Mouse (Mus musculus): ENCODE results near the gene Sstr5. TPM values are rescaled to one million over a fixed set of nuclear protein-coding genes. Genes with fewer than 3 reads are reported as not detected.

Sstr5 gene
- polyA plus RNA-seq, 1 experiment from 2014 or later, result 0.77 TPM

DNA sequence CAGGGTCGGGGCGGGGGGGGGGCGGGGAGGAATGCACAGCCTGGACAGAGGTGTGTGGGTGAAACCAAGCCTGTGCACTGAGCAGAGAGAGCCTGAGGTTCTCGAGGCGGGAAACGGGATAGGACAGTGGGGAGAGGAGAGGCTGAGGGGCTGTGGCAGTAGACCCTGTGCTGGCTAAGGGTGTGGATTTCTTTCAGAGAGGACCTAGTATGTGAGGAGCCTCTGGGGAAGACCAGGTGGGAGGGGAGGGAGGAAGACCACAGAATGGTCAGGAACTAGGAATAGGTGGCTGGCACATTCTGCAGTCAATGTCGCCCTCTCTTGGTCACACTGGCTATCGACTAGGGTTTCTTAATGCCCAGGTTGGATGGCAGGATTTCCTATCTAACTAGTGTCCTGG is 27.3 kb downstream of the Sstr5 start:
- Histone ChIP-seq H3K27ac (replicated peaks) (no peak overlapping the region), H3K36me3 (no peaks in the 10 kb centered on the region), H3K4me2 (no peak overlapping the region), H3K9me3 (no peaks in the 10 kb centered on the region), H3K4me3 (no peak overlapping the region), H3K9ac (0 out of 2 replicates have a peak overlapping the region, but pooled peaks have one; percentile 10), H3K27me3 (peaks cover 11% of the 10 kb centered on the region), H3K4me1 (replicated peaks) (peaks cover 13% of the 10 kb centered on the region)
- peak; percentile 46; the same call in 1 of the 2 replicates for ATAC-seq (ENCODE audit: low FRiP score, low read depth)
- WGBS, result 34% methylated on average over 8 of the region's 8 CpGs

DNA sequence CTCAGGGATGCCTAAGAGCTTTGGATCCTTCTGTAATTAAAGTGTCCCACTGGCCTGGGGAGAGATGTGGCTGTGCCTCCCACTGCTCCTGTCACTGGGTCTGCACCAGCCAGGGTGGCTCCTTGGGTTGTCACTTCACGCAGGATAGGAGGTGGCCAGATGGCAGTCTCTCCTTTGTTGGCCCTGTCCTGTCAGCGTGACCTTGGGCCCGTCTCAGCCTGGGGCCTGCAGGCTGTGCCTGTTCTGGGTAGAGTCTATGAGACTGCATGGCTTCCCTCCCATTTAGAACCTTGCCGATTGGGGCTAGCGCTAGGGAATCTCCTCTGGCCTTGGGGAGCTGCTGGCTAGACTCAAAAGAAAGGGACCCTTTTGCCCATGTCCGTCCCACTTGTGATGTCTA is 28.8 kb downstream of the Sstr5 start:
- WGBS, result 63% methylated on average over 6 of the region's 6 CpGs
- Histone ChIP-seq H3K9ac (no peak overlapping the region), H3K4me2 (no peak overlapping the region), H3K36me3 (no peaks in the 10 kb centered on the region), H3K27ac (replicated peaks) (no peak overlapping the region), H3K4me3 (no peak overlapping the region), H3K27me3 (peaks cover 8% of the 10 kb centered on the region), H3K9me3 (no peaks in the 10 kb centered on the region), H3K4me1 (replicated peaks) (peaks cover 8% of the 10 kb centered on the region)
- no peak for ATAC-seq (ENCODE audit: low FRiP score, low read depth)

DNA sequence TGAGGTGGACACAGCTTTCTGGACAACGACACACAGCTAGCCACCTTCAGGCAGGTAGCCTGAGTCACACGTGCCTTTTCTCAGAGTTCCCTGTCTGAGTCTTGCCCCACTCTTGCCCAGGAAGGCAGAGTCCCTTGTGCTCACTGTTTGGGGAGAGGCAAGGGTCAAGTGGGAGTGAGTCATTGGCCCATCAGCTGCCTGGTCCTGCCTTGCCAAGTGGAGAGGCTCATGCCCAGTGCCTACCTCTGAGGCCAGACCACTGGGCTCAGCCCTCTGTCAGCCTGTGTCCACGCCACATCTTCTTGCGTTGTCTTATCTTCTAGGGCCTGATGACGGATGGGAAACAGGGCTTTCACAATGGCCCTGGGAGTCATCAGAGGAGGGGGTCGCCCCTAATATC is 29.3 kb downstream of the Sstr5 start:
- H3K9me3 ChIP-seq, result no peaks in the 10 kb centered on the region
- H3K27ac ChIP-seq (replicated peaks), result no peak overlapping the region
- H3K4me3 ChIP-seq, result no peak overlapping the region
- no peaks in the 10 kb centered on the region for H3K36me3 ChIP-seq
- peaks cover 3% of the 10 kb centered on the region for H3K27me3 ChIP-seq
- WGBS, result 78% methylated on average over 6 of the region's 6 CpGs
- no peak for ATAC-seq (ENCODE audit: low FRiP score, low read depth)
- H3K4me1 ChIP-seq (replicated peaks), result peaks cover 10% of the 10 kb centered on the region
- H3K9ac ChIP-seq, result no peak overlapping the region
- H3K4me2 ChIP-seq, result no peak overlapping the region

DNA sequence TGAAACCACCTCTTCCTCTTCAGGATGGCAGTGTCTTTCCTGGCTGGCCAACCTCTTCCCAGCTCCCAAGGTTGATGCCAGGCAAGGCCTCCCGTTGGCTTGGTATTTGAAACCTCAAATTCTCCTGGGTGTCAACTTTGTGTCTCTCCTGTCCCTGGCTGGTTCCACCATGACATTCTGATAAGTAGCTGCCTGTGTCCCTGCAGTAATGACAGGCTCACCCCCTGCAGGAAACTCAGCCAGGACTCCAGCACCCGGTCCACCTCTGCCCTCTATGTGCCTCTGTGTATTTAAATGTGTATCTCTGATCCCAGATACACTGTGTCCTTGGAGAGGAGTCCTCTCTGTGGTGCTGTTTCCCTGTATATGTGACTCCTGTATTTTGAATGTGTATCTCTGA is 30.8 kb downstream of the Sstr5 start:
- no peak overlapping the region for H3K4me2 ChIP-seq
- WGBS, result 98% methylated on average over 2 of the region's 2 CpGs
- H3K9ac ChIP-seq, result no peak overlapping the region
- no peak overlapping the region for H3K27ac ChIP-seq (replicated peaks)
- H3K4me3 ChIP-seq, result no peak overlapping the region
- H3K27me3 ChIP-seq, result no peaks in the 10 kb centered on the region; the same call in 1 of the 2 replicates
- H3K9me3 ChIP-seq, result no peaks in the 10 kb centered on the region
- ATAC-seq (ENCODE audit: low FRiP score, low read depth), result no peak
- H3K4me1 ChIP-seq (replicated peaks), result peaks cover 11% of the 10 kb centered on the region
- H3K36me3 ChIP-seq, result no peaks in the 10 kb centered on the region

DNA sequence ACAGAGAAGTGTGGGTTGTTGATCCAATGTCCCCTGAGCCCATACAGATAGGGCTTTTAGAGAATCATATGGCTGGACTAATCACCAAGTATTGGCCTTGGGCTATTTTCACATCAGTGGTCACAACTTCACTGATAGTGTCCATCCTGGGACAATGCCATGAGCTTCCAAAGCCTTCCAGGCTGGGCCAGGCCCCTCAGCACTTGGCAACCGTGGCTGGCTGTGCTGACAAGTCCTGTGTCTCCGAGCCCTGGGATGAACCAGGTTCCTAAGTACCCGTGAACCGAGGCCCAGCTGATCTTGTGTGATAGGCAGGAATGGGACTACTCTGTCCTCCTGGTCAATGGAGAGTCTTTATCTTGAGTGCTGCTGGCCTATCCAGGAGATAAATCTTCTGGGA is 33.0 kb downstream of the Sstr5 start:
- no peak overlapping the region for H3K9ac ChIP-seq
- H3K36me3 ChIP-seq, result no peaks in the 10 kb centered on the region
- WGBS, result 85% methylated on average over 4 of the region's 4 CpGs
- no peaks in the 10 kb centered on the region for H3K27me3 ChIP-seq
- no peak overlapping the region for H3K4me3 ChIP-seq
- H3K4me1 ChIP-seq (replicated peaks), result peaks cover 8% of the 10 kb centered on the region; the same call in 1 of the 2 replicates
- H3K27ac ChIP-seq (replicated peaks), result no peak overlapping the region
- no peaks in the 10 kb centered on the region for H3K9me3 ChIP-seq
- no peak overlapping the region for H3K4me2 ChIP-seq
- no peak for ATAC-seq (ENCODE audit: low FRiP score, low read depth)

DNA sequence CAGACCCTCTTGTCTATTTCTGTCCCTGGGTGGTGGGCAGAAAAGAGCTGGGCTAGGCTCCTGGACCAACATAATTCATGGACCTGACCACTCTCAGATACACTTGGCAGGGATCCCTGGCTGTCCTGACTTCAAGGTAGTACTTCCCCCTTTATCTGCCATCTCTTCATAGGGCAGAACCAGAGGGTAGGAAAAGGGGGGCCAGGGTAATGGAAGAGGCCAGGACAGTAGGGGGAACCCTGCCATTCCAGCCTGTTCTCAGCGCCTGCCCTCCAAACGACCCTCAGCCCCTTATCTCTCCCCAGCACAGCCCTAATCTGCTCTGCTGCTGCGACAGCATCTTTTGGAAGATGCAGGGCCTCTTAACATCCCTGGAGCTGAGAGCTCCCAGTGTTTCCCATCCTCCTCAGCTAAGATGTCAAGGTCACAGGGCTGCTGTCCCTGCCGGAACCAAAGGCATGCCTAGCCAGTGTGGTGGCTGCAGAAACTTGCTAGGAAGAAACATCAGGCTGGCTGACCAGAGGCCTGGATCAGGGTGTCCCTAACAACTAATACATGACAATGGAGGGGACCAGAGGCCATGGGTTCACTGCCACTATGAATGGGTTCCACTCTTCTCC is 33.7 kb downstream of the Sstr5 start:
- Histone ChIP-seq H3K27me3 (no peaks in the 10 kb centered on the region), H3K4me2 (no peak overlapping the region), H3K9me3 (no peaks in the 10 kb centered on the region), H3K4me3 (no peak overlapping the region), H3K27ac (replicated peaks) (no peak overlapping the region), H3K9ac (no peak overlapping the region), H3K4me1 (replicated peaks) (peaks cover 8% of the 10 kb centered on the region; the same call in 1 of the 2 replicates), H3K36me3 (no peaks in the 10 kb centered on the region)
- ATAC-seq (ENCODE audit: low FRiP score, low read depth), result no peak
- 67% methylated on average over 4 of the region's 4 CpGs for WGBS

DNA sequence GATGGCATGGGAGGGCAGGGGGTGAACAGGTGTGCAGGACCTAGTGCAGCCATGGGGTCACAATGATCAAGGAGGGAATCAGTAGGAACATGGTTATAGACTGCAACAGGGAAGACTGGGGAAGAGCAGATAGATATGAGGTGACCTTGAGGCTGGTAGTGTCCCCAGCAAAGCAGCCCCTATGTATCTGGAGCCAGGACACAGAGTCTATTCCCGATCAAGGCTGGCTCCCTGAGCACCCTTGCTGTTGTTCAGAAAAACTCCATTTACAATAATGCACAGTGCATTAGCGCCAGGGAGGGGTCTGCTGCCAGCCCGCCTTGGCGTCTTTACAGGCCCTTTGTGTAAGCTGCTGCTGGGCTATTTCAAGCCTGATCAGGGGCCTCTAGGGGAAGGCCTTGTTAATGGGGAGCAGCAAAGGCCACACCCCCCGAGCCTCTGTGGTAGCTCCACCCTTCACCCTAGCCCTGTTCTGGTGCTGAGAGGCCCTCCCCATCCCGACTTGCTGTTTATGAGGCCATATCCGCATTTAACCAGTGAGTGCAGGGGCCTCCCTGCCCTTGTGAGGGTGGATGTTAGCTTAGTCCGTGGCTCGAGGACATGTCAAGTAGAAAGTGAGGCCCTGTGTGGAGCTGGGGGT is 34.7 kb downstream of the Sstr5 start:
- Histone ChIP-seq H3K36me3 (no peaks in the 10 kb centered on the region), H3K4me3 (no peak overlapping the region), H3K27ac (replicated peaks) (no peak overlapping the region), H3K4me1 (replicated peaks) (peaks cover 8% of the 10 kb centered on the region; the same call in 1 of the 2 replicates), H3K9ac (no peak overlapping the region), H3K9me3 (no peaks in the 10 kb centered on the region), H3K27me3 (no peaks in the 10 kb centered on the region), H3K4me2 (no peak overlapping the region)
- WGBS, result 20% methylated on average over 9 of the region's 9 CpGs
- peak; percentile 59; the same call in 1 of the 2 replicates for ATAC-seq (ENCODE audit: low FRiP score, low read depth)

DNA sequence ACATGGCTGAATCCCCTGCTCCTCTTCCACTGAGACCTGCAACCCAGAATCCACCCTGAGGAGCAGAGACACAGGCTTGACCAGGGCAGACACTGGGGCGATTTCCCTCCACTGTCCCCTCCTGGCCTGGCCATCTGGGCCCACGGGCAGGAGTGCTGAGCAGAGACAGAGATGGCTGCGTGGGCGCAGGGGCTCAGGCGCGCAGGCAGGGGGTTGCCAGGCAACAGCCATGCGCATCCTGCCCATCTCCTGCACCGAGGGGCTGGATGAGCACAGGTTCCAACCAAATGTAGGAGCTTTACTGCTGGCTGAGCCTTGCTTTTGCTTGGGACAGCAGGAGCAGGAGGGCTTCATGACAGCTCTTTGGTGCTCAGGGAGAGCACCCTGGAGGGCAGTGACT is 40.5 kb downstream of the Sstr5 start:
- H3K9me3 ChIP-seq, result no peaks in the 10 kb centered on the region
- ATAC-seq (ENCODE audit: low FRiP score, low read depth), result peak; percentile 69; the same call in 1 of the 2 replicates
- no peak overlapping the region for H3K4me2 ChIP-seq
- no peaks in the 10 kb centered on the region for H3K27me3 ChIP-seq
- no peak overlapping the region for H3K9ac ChIP-seq
- WGBS, result 38% methylated on average over 8 of the region's 8 CpGs
- peak overlapping the region; percentile 9; the same call in 1 of the 2 replicates for H3K27ac ChIP-seq (replicated peaks)
- peaks cover 9% of the 10 kb centered on the region for H3K4me1 ChIP-seq (replicated peaks)
- H3K36me3 ChIP-seq, result no peaks in the 10 kb centered on the region
- no peak overlapping the region for H3K4me3 ChIP-seq

DNA sequence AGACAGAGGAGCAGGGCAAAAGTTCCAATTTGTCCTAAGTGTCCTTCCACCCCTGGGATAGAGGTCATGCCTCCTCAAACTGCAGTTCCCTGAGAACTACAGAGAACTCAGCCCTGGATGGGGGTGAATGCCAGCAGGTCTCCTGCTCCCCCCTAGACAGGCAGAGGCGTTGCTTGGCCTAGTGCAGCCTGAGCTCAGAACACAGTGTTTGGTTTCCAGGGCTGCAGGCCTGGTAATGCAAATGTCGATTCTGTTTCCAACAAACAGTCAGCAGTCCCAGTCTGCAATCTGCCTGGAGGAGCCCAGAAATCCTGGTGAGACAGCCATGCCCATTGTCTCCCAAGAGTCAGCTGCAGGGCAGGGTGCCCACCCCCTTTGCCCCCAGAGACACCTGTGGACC is 42.8 kb downstream of the Sstr5 start, which contains the start of gene Tekt4:
Gene Tekt4 (plus strand): TSS at position 344 of the 400 bp plus-strand sequence.
- H3K4me2 ChIP-seq, result no peak within 1 kb of the TSS
- 39% methylated on average over 2 of the region's 2 CpGs for WGBS
- no peaks in the 10 kb centered on the region for H3K36me3 ChIP-seq
- no peak within 1 kb of the TSS for H3K27ac ChIP-seq (replicated peaks)
- H3K4me1 ChIP-seq (replicated peaks), result peaks cover 9% of the 10 kb centered on the region
- H3K27me3 ChIP-seq, result no peaks in the 10 kb centered on the region
- ATAC-seq (ENCODE audit: low FRiP score, low read depth), result no peak; the same call in 1 of the 2 replicates
- no peak within 1 kb of the TSS for H3K4me3 ChIP-seq
- H3K9ac ChIP-seq, result no peak within 1 kb of the TSS
- H3K9me3 ChIP-seq, result no peaks in the 10 kb centered on the region

DNA sequence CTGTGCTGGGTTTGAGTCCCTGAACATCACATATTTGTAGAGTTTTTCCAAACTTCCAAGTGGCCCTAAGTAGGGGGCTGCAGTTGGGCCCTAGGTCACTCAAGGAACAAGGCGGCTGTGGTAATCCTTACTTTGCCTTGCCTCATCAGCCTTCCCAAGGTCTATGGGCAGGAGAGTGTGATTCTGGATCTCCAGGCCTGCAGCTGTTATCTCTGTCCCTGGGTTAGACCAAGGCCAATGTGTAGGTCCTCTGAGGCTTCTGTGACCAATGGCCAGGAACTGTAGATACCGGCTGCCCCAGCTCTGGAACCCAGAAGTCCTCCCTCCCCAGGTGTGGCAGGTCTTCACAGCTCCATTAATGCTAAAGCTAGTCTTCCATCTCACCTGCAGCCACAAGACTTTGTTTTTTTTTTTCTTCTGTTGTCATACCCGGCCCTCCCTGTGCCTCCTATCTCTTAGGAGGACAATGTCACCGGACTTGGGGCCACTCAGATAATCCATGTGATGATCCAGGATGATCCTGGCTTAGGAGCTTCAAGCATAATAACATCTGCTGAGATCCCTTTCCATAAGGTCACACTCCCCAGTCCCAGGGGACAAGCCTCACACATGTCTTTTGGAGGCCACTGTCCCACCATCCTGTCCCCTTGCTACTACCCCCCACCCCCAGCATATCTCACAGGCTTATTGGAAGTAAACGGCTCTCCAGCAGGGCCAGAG is 44.7 kb downstream of the Sstr5 start:
- Histone ChIP-seq H3K9ac (no peak overlapping the region), H3K4me2 (no peak overlapping the region), H3K36me3 (no peaks in the 10 kb centered on the region), H3K27me3 (no peaks in the 10 kb centered on the region), H3K27ac (replicated peaks) (no peak overlapping the region), H3K4me3 (no peak overlapping the region), H3K9me3 (no peaks in the 10 kb centered on the region), H3K4me1 (replicated peaks) (peaks cover 9% of the 10 kb centered on the region)
- no peak for ATAC-seq (ENCODE audit: low FRiP score, low read depth)
- WGBS, result 85% methylated on average over 5 of the region's 5 CpGs

DNA sequence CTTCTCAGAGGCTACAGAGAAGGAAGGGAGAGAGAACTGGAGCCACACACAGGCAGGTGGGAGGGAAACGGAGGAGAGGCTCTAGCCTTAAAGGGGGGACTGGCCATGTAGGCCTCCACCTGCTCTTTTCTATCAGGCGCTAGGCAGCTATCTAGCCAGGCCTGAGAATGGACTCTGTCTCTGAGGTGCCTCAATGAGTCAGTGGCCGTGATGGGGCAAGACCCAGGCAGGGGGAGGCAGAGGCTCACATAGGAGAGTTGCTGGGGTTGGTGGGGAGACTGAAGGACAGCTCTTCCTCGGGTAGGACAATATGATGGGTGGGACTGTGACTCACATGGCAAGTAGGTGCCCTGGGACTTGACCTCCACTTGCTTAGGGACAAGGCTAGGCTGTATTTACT is 46.8 kb downstream of the Sstr5 start:
- no peaks in the 10 kb centered on the region for H3K4me1 ChIP-seq (replicated peaks)
- no peak overlapping the region for H3K4me2 ChIP-seq
- H3K9ac ChIP-seq, result no peak overlapping the region
- no peaks in the 10 kb centered on the region for H3K36me3 ChIP-seq
- no peak overlapping the region for H3K27ac ChIP-seq (replicated peaks)
- WGBS, result 65% methylated on average over 4 of the region's 4 CpGs
- no peaks in the 10 kb centered on the region for H3K9me3 ChIP-seq
- H3K27me3 ChIP-seq, result 0 out of 2 replicates have a peak, but pooled peaks cover 5% of the 10 kb centered on the region
- no peak overlapping the region for H3K4me3 ChIP-seq
- ATAC-seq (ENCODE audit: low FRiP score, low read depth), result no peak

DNA sequence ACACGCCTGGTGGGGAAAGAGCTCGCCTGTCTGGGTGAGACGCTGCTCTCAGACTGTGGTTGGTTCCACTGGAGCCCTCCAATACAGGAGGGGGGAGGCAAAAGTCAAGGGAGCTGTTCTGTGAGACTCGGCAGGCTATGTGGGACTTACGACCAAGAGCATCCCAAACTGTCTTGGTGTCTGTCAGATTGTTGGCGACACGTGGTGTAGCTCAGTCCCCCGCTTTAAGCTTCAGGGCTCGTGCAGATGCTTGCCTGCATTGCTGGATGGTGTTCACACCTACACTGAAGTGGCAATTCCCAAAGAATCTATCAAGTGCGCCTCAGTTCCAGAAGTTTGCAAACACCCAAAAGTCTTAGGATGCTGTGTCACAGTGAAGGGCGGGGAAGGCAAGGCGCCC is 49.2 kb downstream of the Sstr5 start:
- H3K9ac ChIP-seq, result no peak overlapping the region
- no peak for ATAC-seq (ENCODE audit: low FRiP score, low read depth)
- no peak overlapping the region for H3K4me2 ChIP-seq
- 89% methylated on average over 12 of the region's 12 CpGs for WGBS
- no peaks in the 10 kb centered on the region for H3K36me3 ChIP-seq
- no peak overlapping the region for H3K27ac ChIP-seq (replicated peaks)
- 0 out of 2 replicates have a peak, but pooled peaks cover 5% of the 10 kb centered on the region for H3K27me3 ChIP-seq
- H3K9me3 ChIP-seq, result no peaks in the 10 kb centered on the region
- 0 out of 2 replicates have a peak, but pooled peaks cover 8% of the 10 kb centered on the region for H3K4me1 ChIP-seq (replicated peaks)
- no peak overlapping the region for H3K4me3 ChIP-seq

Data from hindbrain, embryonic 15.5 days (tissue).